Comparison of ENCODE assay signal across 7 mouse cellular contexts in the genomic region with DNA sequence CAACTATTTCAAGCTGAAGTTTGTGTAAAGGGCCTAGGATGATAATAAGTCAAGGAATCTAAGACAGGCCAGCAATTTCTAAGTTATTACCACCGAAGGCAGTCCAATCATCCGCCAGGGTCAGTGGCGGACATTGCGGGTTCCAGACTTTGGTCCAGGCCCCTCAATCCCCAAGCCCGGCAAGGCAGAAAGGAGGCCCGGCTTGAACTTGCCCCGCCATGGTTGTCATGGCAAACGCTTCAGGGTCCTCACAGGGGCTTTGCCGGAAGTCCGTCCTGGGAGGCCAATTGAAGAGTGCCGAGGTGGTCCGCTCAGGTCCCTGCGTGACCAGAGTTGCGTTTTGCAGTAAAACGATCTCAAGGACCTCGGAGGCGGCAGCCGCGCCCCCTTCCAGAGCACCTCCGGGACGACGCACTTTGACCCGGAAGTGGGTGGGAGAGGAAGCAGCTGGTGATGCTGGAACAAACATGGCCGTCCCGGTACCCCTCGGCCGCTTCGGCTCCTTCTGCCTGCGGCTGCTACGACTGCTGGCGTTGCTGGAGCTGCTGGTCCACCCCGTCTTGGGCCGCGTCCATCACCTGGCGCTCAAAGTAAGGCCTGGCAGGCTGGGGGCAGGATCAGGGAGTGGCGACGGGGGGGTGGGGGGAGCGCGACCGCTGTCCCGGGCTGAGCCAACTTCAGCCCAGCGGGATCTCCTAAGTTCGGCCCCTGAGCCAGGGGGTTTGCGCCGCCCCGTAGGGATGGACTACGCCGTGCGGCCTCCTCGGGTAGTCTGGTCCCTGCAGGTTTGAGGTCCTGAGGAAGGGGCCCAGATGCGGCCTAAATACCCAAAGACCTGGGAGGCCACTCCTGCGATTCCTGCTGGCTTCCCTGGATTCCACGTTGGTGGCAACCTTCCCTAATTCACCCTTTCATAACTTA. TPM values are rescaled to one million over a fixed set of nuclear protein-coding genes. Genes with fewer than 3 reads are reported as not detected.
A peak's percentile ranks its signal among the peaks of the same experiment; 100 is the strongest.
DNase-seq lines count a peak whose midpoint lies in the region; ATAC-seq lines count a peak whose summit lies in the region.

A gene (plus strand): TSS at position 425 of the 921 bp plus-strand sequence.

- under 1% methylated on average over 53 of the region's 53 CpGs for WGBS in intestine, embryonic 14.5 days
- under 1% methylated on average over 53 of the region's 53 CpGs for WGBS in midbrain, embryonic 11.5 days

- peak; percentile 92 for ATAC-seq in intestine, embryonic 14.5 days (replicated peaks; ENCODE audit: low FRiP score, low TSS enrichment, low read depth)
- ATAC-seq in midbrain, embryonic 11.5 days (ENCODE audit: low FRiP score) = peak; percentile 92

- peak within 1 kb of the TSS; percentile 84 for H3K9ac ChIP-seq in intestine, embryonic 14.5 days (ENCODE audit: low read length)
- H3K9ac ChIP-seq in midbrain, embryonic 11.5 days (ENCODE audit: low read length) = peak within 1 kb of the TSS; percentile 80

- no peaks in the 10 kb centered on the region for H3K9me3 ChIP-seq in intestine, embryonic 14.5 days (ENCODE audit: control insufficient read depth, low read length)
- no peaks in the 10 kb centered on the region for H3K9me3 ChIP-seq in midbrain, embryonic 11.5 days (ENCODE audit: control insufficient read depth, low read length)

- H3K4me1 ChIP-seq in intestine, embryonic 14.5 days (replicated peaks; ENCODE audit: control insufficient read depth, insufficient read depth, low read length) = peaks cover 14% of the 10 kb centered on the region
- peaks cover 12% of the 10 kb centered on the region for H3K4me1 ChIP-seq in midbrain, embryonic 11.5 days (ENCODE audit: control insufficient read depth, insufficient read depth, low read length)

- no peaks in the 10 kb centered on the region for H3K27me3 ChIP-seq in intestine, embryonic 14.5 days (replicated peaks; ENCODE audit: control insufficient read depth, insufficient read depth, low read length)
- no peaks in the 10 kb centered on the region for H3K27me3 ChIP-seq in midbrain, embryonic 11.5 days (ENCODE audit: control insufficient read depth, insufficient read depth, low read length)

- peak; percentile 79 for DNase-seq in adrenal gland, adult 18-20 months (ENCODE audit: low spot score in 2 of 2)
- peak; percentile 94 for DNase-seq in embryo, embryonic 10.5 days (ENCODE audit: low spot score)
- DNase-seq in gastrocnemius, postnatal 25 days = peak; percentile 79
- peak; percentile 92 for DNase-seq in intestine, embryonic 14.5 days (ENCODE audit: low spot score)
- DNase-seq in left cerebral cortex, postnatal 36 days (ENCODE audit: low spot score in 2 of 2) = peak; percentile 80 to 83
- peak; percentile 97 for DNase-seq in midbrain, embryonic 11.5 days (ENCODE audit: low spot score, missing footprints)
- peak; percentile 69 for DNase-seq in skeletal muscle tissue, adult 2 months (ENCODE audit: low read depth, low spot score)

- intact Hi-C loops in left cerebral cortex, postnatal 36 days (cut with DNase I) = loop anchor here (5.0 kb wide), 1 partner anchor 130 kb away; no protein-coding TSS in a partner anchor

- peak within 1 kb of the TSS; percentile 86 for H3K27ac ChIP-seq in intestine, embryonic 14.5 days (ENCODE audit: low read depth)
- peak within 1 kb of the TSS; percentile 52 for H3K27ac ChIP-seq in midbrain, embryonic 11.5 days (ENCODE audit: low read depth, low read length)

- H3K36me3 ChIP-seq in intestine, embryonic 14.5 days (ENCODE audit: control insufficient read depth, insufficient read depth, low read length) = peaks cover 30% of the 10 kb centered on the region
- H3K36me3 ChIP-seq in midbrain, embryonic 11.5 days (ENCODE audit: control insufficient read depth, insufficient read depth, low read length) = no peaks in the 10 kb centered on the region

- H3K4me3 ChIP-seq in intestine, embryonic 14.5 days (ENCODE audit: low read depth, low read length) = peak within 1 kb of the TSS; percentile 98
- peak within 1 kb of the TSS; percentile 74 for H3K4me3 ChIP-seq in midbrain, embryonic 11.5 days (ENCODE audit: low read depth, low read length)

- peak within 1 kb of the TSS; percentile 65 for H3K4me2 ChIP-seq in intestine, embryonic 14.5 days (ENCODE audit: low read length)
- peak within 1 kb of the TSS; percentile 50 for H3K4me2 ChIP-seq in midbrain, embryonic 11.5 days

RNA-seq across cellular contexts. Expression of the gene that starts here (rescaled TPM):
- 10 to 100 TPM; 52.7 to 60.2 TPM for total RNA-seq in adrenal gland, adult 18-20 months (2021)
- total RNA-seq in gastrocnemius, postnatal 25 days (2021) = 10 to 100 TPM; 24.1 to 24.8 TPM
- polyA plus RNA-seq in intestine, embryonic 14.5 days (2014; fragmentation: Nextera tagmentation; extraction: Ambion mirVana) = 26.9 and 35.0 TPM in 2 replicates
- 10 to 100 TPM; 43.4 to 54.4 TPM for total RNA-seq in left cerebral cortex, postnatal 36 days (2021)
- 26.5 and 27.8 TPM in 2 replicates for polyA plus RNA-seq in midbrain, embryonic 11.5 days (2014; fragmentation: Nextera tagmentation; extraction: Ambion mirVana)

Comparison
In these comparisons a context has a peak if more than half of its experiments do, and no peak if none do; other contexts are left out.
1. Peak in every context shown above with its lines: DNase-seq, ATAC-seq, H3K4me3 ChIP-seq and H3K27ac ChIP-seq.